Mouse (Mus musculus): ENCODE measurements around the gene Pprc1. TPM values are rescaled to one million over a fixed set of nuclear protein-coding genes. Genes with fewer than 3 reads are reported as not detected.

Gene Pprc1
- 19.9 and 21.4 TPM in 2 replicates for polyA plus RNA-seq (2015; fragmentation: Nextera tagmentation; extraction: Ambion mirVana)

DNA sequence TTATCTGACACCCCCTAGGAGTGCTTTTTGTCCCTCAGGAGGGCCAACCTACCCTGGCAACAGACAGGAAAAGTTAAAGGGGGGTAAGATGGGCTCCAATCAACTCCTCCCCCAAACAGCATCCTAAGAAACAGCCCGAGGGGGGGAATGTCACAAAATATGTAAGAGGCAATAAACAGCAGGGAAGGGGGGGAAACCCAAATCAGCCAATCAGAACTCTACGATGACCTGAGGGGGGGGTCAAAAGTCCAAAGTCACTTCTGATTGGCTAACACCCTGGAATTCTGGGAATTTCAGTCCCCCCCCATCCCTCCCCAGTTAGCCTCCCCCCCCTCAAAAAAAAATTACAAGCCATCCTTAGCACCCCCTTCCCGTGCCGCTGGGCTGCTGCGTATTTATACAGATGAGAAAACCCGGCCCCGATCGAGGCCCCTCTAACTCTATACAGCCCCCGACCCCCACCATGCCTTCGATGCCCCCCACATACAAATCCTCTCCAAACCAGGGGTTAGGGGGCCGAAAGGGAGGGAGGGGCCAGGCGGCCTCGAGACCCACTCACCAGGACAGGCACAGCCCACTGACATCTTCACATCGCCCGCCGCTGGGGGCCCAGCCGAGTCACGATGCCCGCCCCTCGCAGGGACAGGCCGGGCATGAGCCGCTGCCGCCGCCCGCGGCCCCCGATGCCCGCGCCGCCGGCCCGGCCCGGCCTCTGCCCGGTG, at the start of gene Pprc1:
TSS of gene Pprc1 (plus strand) at position 616 of the 722 bp plus-strand sequence.
- H3K4me3 ChIP-seq = peak within 1 kb of the TSS; percentile 72
- ATAC-seq (ENCODE audit: extremely low read depth, insufficient number of reproducible peaks, low FRiP score, low TSS enrichment) = no peak
- no peaks in the 10 kb centered on the region for H3K9me3 ChIP-seq
- H3K9ac ChIP-seq = peak within 1 kb of the TSS; percentile 96
- under 1% methylated on average over 34 of the region's 34 CpGs for WGBS
- no peaks in the 10 kb centered on the region for H3K36me3 ChIP-seq
- H3K27me3 ChIP-seq (replicated peaks) = no peaks in the 10 kb centered on the region
- peaks cover 64% of the 10 kb centered on the region for H3K4me1 ChIP-seq
- H3K27ac ChIP-seq (replicated peaks) = peak within 1 kb of the TSS; percentile 99
- peak within 1 kb of the TSS; percentile 90 for H3K4me2 ChIP-seq

DNA sequence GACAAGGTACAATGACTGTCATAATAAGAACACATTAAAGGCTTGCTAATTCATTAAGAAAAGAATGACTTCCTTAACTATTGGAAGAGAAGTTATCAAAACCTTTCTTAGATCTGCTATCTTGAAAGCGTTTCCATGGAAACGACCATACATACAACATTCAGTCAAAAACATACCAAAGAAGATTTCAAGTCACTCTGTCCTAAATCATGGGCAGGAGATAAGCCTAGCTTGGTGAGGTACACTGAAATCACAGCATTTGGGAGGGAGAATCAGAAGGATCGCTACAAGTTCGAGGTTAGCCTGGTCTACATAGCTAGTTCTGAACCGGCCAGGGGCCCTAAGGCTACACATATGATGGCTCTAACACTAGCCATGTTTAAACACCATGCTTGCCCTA, 47.3 kb upstream of the Pprc1 start:
- whole genome bisulfite sequencing = 60% methylated on average over 5 of the region's 5 CpGs
- Histone ChIP-seq H3K9me3 (no peaks in the 10 kb centered on the region; the same call in 1 of the 2 replicates), H3K4me1 (peaks cover 12% of the 10 kb centered on the region), H3K4me3 (peak overlapping the region; percentile 80), H3K27me3 (replicated peaks) (no peaks in the 10 kb centered on the region), H3K36me3 (peaks cover 23% of the 10 kb centered on the region), H3K27ac (replicated peaks) (peak overlapping the region; percentile 95), H3K9ac (peak overlapping the region; percentile 89), H3K4me2 (peak overlapping the region; percentile 80)
- ATAC-seq (ENCODE audit: extremely low read depth, insufficient number of reproducible peaks, low FRiP score, low TSS enrichment) = no peak

DNA sequence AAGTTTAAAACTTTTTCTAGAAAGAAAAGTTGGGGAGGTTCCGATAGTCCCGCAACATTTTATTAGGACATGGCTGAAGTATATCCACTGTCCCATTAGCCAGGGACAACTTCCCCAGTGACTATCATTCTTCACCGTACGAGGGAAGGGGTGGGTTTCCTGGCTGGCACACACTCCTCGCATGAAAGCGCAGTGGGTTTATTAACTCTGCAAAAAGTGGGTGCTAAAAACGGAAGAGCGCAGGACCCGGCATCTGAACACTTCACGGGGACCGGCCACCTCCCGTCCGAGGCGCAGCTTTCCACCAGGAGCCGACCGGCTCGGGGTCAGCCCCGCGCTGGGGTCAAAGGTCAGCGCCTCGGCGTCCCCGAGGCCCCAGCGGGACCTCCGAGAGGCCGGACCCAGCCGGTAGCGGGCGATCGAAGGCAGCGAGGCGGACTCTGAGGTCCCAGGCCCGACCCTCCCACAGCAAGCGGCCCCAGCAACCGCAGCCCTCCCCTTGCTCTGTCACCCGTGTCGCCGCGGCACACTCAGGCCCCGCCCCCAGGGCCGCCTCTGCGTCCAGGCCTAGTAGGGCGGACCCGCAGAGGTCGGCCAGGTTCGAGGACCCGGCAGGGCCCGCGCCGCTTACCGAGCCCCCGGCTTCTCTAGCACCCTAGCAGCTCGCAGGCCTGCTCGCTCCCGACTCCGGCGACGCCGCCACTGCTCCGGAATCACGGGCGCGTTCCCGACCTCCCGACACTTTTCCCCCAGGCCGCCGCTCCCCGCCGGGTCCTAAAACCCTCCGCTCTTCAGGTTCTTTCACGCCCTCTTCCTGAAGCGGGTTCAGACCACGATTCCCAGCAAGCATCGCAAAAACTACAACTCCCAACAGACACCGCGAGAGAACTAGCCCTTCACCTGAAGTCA, 46.6 kb upstream of the Pprc1 start, which contains the start of gene Armh3:
TSS of gene Armh3 (minus strand) at position 704 of the 909 bp plus-strand sequence.
- WGBS = under 1% methylated on average over 76 of the region's 76 CpGs
- Histone ChIP-seq H3K9me3 (no peaks in the 10 kb centered on the region; the same call in 1 of the 2 replicates), H3K4me2 (peak within 1 kb of the TSS; percentile 80), H3K9ac (peak within 1 kb of the TSS; percentile 89), H3K36me3 (peaks cover 23% of the 10 kb centered on the region), H3K4me3 (peak within 1 kb of the TSS; percentile 80), H3K4me1 (peaks cover 12% of the 10 kb centered on the region), H3K27ac (replicated peaks) (peak within 1 kb of the TSS; percentile 95), H3K27me3 (replicated peaks) (no peaks in the 10 kb centered on the region)
- peak; percentile 93 for ATAC-seq (ENCODE audit: extremely low read depth, insufficient number of reproducible peaks, low FRiP score, low TSS enrichment)

DNA sequence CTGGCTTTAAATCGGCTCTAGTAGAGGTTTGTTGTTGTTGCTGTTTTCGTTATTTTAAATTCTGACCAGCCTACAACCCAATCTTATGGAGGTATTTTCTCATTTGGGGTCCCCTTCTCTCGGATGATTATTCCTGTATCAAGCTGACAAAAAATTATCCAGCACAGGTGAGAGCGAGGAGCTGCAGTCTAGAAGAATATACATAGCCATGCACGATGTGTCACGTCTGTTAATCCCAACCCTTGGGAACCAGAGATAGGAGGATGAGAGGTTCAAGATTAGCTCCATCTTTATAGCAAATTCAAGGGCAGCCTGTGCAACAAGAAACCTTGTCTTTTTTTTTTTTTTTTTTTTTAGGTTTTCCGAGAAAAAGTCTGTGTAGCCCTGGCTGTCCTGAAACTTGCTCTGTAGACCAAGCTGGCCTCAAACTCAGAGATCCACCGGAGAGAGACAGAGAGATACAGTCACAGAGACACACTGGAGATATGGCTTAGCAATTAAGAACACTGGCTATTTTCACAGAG, 45.9 kb upstream of the Pprc1 start:
- ATAC-seq (ENCODE audit: extremely low read depth, insufficient number of reproducible peaks, low FRiP score, low TSS enrichment) = no peak
- H3K4me3 ChIP-seq = peak overlapping the region; percentile 80
- H3K27ac ChIP-seq (replicated peaks) = no peak overlapping the region
- H3K27me3 ChIP-seq (replicated peaks) = no peaks in the 10 kb centered on the region
- peaks cover 12% of the 10 kb centered on the region for H3K4me1 ChIP-seq
- 10% methylated on average over 8 of the region's 8 CpGs for WGBS
- H3K36me3 ChIP-seq = peaks cover 23% of the 10 kb centered on the region
- H3K4me2 ChIP-seq = peak overlapping the region; percentile 80
- peak overlapping the region; percentile 81 for H3K9ac ChIP-seq
- H3K9me3 ChIP-seq = no peaks in the 10 kb centered on the region; the same call in 1 of the 2 replicates

DNA sequence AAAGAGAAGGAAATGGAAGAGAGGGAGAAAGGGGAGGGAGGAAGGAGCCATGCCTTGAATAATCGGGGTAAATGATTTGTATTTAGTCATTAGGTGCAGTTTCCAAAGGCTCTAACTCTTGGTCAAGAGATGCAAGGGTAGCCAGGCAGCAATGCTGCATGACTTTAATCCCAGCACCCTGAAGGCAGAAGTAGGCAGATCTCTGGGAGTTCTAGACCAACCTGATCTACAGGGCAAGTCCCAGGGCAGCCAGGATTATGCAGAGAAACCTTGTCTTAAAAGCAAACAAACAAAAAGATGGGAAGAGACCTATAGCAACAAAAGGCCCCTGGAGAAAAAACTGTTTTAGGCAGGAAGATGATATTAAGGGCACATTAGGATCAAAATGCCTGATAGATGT, 45.3 kb upstream of the Pprc1 start:
- Histone ChIP-seq H3K9me3 (no peaks in the 10 kb centered on the region; the same call in 1 of the 2 replicates), H3K27me3 (replicated peaks) (no peaks in the 10 kb centered on the region), H3K4me2 (peak overlapping the region; percentile 80), H3K4me1 (peaks cover 19% of the 10 kb centered on the region), H3K4me3 (no peak overlapping the region), H3K27ac (replicated peaks) (no peak overlapping the region), H3K36me3 (peaks cover 17% of the 10 kb centered on the region), H3K9ac (peak overlapping the region; percentile 81; the same call in 1 of the 2 replicates)
- WGBS = 38% methylated on average over 1 of the region's 1 CpGs
- no peak for ATAC-seq (ENCODE audit: extremely low read depth, insufficient number of reproducible peaks, low FRiP score, low TSS enrichment)

DNA sequence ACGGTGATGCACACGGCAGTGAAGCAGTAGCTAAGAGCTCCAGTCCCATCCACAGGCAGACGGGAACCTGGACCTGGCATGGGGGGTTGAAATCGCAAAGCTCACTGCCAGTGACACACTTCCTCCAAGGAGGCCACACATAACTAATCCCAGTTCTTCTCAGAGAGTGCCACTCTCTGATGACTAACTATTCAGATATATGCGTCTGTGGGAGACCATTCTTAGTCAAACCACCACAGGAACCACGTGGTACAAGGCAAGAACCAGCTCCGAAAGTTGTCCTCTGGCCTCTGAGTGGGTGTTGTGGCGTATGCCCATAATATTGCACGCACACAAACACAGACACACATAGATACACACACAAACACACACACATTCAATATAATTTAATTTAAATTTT, 42.4 kb upstream of the Pprc1 start:
- ATAC-seq (ENCODE audit: extremely low read depth, insufficient number of reproducible peaks, low FRiP score, low TSS enrichment) = no peak
- WGBS = 76% methylated on average over 9 of the region's 9 CpGs
- H3K9me3 ChIP-seq = no peaks in the 10 kb centered on the region
- H3K9ac ChIP-seq = no peak overlapping the region
- no peaks in the 10 kb centered on the region for H3K27me3 ChIP-seq (replicated peaks)
- H3K4me1 ChIP-seq = peaks cover 28% of the 10 kb centered on the region
- H3K4me3 ChIP-seq = no peak overlapping the region
- H3K27ac ChIP-seq (replicated peaks) = no peak overlapping the region
- peaks cover 7% of the 10 kb centered on the region for H3K36me3 ChIP-seq
- H3K4me2 ChIP-seq = no peak overlapping the region

DNA sequence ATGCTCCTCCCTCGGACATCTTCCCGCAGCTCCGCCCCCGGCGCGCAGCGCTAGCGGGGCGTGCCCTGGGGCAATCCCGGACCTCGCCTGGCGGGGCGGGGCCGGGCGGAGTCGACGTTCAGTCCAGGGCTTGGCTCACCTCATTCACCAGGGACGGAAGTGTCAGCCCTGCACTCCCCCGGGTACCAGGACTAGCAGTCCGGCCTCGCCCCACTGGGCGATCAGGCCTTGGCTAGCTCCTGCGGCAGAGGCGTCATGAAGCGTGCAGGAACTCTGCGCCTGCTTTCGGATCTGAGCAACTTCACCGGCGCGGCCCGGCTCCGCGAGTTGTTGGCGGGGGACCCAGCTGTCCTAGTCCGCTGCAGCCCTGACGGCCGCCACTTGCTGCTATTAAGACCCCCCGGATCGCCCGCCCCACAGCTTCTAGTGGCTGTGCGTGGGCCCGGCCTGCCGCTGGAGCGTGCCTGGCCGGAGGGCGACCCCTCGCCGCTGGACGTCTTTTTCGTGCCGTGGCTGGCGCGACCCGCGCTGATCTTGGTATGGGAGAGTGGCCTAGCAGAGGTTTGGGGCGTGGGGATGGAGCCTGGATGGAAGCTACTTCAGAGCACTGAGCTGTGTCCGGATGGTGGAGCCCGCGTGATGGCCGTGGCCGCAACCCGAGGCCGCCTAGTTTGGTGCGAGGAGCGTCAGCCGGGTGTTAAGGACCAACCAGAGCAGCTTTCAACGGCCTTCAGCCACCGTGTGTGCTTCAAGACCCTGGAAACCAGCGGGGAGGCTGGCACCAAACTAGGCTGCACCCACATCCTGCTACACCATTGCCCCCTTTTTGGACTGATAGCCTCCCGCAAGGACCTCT, 41.1 kb upstream of the Pprc1 start, which contains the start of gene Hps6:
TSS of gene Hps6 (plus strand) at position 138 of the 856 bp plus-strand sequence.
- peak within 1 kb of the TSS; percentile 64 for H3K27ac ChIP-seq (replicated peaks)
- peaks cover 25% of the 10 kb centered on the region for H3K4me1 ChIP-seq
- H3K9me3 ChIP-seq = no peaks in the 10 kb centered on the region
- H3K4me2 ChIP-seq = peak within 1 kb of the TSS; percentile 87
- peaks cover 14% of the 10 kb centered on the region for H3K36me3 ChIP-seq
- peak within 1 kb of the TSS; percentile 91 for H3K9ac ChIP-seq
- WGBS = under 1% methylated on average over 69 of the region's 70 CpGs
- peak within 1 kb of the TSS; percentile 78 for H3K4me3 ChIP-seq
- peak; percentile 91 for ATAC-seq (ENCODE audit: extremely low read depth, insufficient number of reproducible peaks, low FRiP score, low TSS enrichment)
- H3K27me3 ChIP-seq (replicated peaks) = no peaks in the 10 kb centered on the region

DNA sequence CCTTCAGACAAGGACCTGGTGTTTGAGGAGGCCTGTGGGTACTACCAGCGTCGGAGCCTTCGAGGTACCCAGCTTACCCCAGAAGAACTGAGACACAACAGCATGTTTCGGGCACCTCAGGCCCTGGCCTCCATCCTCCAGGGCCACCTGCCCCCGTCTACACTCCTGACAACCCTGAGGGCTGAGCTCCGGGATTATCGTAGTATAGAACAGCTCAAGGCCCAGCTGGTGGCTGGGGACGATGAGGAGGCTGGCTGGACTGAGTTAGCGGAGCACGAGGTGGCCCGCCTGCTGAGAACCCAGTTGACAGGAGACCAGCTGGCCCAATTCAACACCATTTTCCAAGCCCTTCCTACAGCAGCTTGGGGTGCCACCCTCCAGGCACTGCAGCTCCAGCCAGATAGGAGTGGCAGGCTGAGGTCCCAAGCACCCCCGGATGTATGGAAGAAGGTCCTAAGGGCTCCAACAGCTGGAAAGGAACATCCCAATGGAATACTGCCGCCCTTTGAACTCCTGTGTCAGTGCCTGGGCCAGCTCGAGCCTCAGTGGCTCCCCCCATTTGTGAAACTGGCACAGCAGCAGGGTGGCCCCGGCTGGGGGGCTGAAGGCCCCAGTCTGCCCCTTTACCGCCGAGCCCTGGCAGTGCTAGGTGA, 39.7 kb upstream of the Pprc1 start:
- peak overlapping the region; percentile 78 for H3K4me3 ChIP-seq
- peaks cover 18% of the 10 kb centered on the region for H3K36me3 ChIP-seq
- ATAC-seq (ENCODE audit: extremely low read depth, insufficient number of reproducible peaks, low FRiP score, low TSS enrichment) = no peak
- H3K27ac ChIP-seq (replicated peaks) = no peak overlapping the region
- 76% methylated on average over 17 of the region's 17 CpGs for WGBS
- peak overlapping the region; percentile 87 for H3K4me2 ChIP-seq
- H3K9me3 ChIP-seq = no peaks in the 10 kb centered on the region
- H3K9ac ChIP-seq = peak overlapping the region; percentile 91; the same call in 1 of the 2 replicates
- no peaks in the 10 kb centered on the region for H3K27me3 ChIP-seq (replicated peaks)
- H3K4me1 ChIP-seq = peaks cover 20% of the 10 kb centered on the region

DNA sequence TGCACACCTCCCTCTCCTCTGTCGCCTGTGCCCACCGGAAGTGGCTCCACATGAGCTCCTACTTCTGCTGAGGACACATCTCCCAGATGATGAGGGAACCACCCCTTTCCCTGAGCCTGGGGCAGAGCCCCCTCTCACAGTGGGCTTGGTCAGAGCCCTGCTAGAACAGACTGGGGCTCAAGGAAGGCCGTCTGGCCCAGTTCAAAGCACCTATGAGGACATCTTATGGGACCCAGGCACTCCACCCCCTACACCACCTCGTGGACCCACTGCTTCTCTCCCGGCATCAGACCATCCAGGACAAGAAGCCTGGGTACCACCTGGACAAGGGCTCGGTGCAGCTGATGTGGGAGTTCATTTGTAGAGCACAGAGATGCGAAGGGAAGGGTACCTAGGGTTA, 39.0 kb upstream of the Pprc1 start:
- Histone ChIP-seq H3K9me3 (no peaks in the 10 kb centered on the region), H3K4me2 (no peak overlapping the region), H3K27ac (replicated peaks) (no peak overlapping the region), H3K4me1 (peaks cover 20% of the 10 kb centered on the region), H3K9ac (0 out of 2 replicates have a peak overlapping the region, but pooled peaks have one; percentile 33), H3K27me3 (replicated peaks) (no peaks in the 10 kb centered on the region), H3K4me3 (no peak overlapping the region), H3K36me3 (peaks cover 18% of the 10 kb centered on the region)
- no peak for ATAC-seq (ENCODE audit: extremely low read depth, insufficient number of reproducible peaks, low FRiP score, low TSS enrichment)
- 77% methylated on average over 7 of the region's 7 CpGs for WGBS

DNA sequence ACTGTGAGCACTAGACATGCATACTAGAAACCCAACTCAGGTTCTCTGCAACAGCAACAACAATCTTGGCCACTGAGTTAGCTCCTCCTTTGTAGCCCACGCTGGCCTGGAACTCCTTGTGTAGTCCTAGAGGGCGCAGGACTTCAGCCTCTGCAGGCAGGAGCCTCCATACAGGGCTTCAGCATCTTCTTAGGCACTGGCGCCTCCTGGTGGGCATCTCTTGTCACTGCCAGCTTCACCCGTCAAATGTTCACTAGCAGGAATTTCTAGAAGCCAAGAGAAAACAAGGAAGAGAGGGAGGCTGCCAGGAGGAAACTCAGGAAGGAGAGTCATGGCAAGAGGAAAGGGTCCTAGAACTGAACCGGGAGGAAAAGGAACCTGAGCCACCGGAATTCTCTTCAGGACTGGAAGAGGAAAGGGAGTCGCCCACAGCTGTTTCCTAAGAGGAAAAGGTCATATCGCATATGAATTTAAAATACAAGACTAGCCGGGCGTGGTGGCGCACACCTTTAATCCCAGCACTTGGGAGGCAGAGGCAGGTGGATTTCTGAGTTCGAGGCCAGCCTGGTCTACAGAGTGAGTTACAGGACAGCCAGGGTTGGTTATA, 30.0 kb upstream of the Pprc1 start:
- Histone ChIP-seq H3K36me3 (no peaks in the 10 kb centered on the region), H3K27me3 (replicated peaks) (no peaks in the 10 kb centered on the region), H3K4me1 (no peaks in the 10 kb centered on the region), H3K4me2 (no peak overlapping the region), H3K27ac (replicated peaks) (no peak overlapping the region), H3K4me3 (no peak overlapping the region), H3K9ac (no peak overlapping the region), H3K9me3 (no peaks in the 10 kb centered on the region)
- no peak for ATAC-seq (ENCODE audit: extremely low read depth, insufficient number of reproducible peaks, low FRiP score, low TSS enrichment)
- WGBS = 34% methylated on average over 12 of the region's 12 CpGs
